Mouse (Mus musculus) intestine, embryonic 16.5 days (tissue): Measurements from ENCODE around the gene Scarb1. TPM values are rescaled to one million over a fixed set of nuclear protein-coding genes. Genes with fewer than 3 reads are reported as not detected.

Source experiments
- ATAC-seq: fragments of 200-750 bp; cut with Nextera tagmentation; 2 replicates; pipeline ENCODE4 v1.8.0; 2017; ENCODE audit warnings: moderate TSS enrichment, moderate library complexity
- H3K27ac ChIP-seq: fragments of 300-500 bp; sonication (generic); 2 replicates; pipeline ENCODE4 v1.5.1; 2014; ENCODE audit warnings: mild to moderate bottlenecking, low read length
- H3K27me3 ChIP-seq: fragments of 300-500 bp; sonication (generic); replicated peaks from 2 replicates; pipeline ENCODE4 v1.6.1; 2014; ENCODE audit warnings: low read length, control low read depth, mixed read lengths; ENCODE audit not compliant: control insufficient read depth, insufficient read depth
- H3K36me3 ChIP-seq: fragments of 300-500 bp; sonication (generic); 2 replicates; pipeline ENCODE4 v1.6.1; 2014; ENCODE audit warnings: low read length, control low read depth; ENCODE audit not compliant: control insufficient read depth, insufficient read depth
- H3K4me1 ChIP-seq: fragments of 300-500 bp; sonication (generic); 2 replicates; pipeline ENCODE4 v1.6.1; 2014; ENCODE audit warnings: low read length, control low read depth, mixed read lengths; ENCODE audit not compliant: control insufficient read depth, insufficient read depth
- H3K4me2 ChIP-seq: fragments of 300-500 bp; sonication (generic); 2 replicates; pipeline ENCODE4 v1.6.1; 2014; ENCODE audit warnings: low read depth, low read length, control low read depth
- H3K4me3 ChIP-seq: fragments of 300-500 bp; sonication (generic); 2 replicates; pipeline ENCODE4 v1.5.1; 2014; ENCODE audit warnings: mild to moderate bottlenecking, low read length
- H3K9ac ChIP-seq: fragments of 300-500 bp; sonication (generic); 2 replicates; pipeline ENCODE4 v1.6.1; 2014; ENCODE audit warnings: low read depth, low read length
- H3K9me3 ChIP-seq: fragments of 300-500 bp; sonication (generic); 2 replicates; pipeline ENCODE4 v1.6.1; 2016; ENCODE audit warnings: low read length, control low read depth; ENCODE audit not compliant: control insufficient read depth
- WGBS: fragments of 180-500 bp; shearing (Covaris S2); extraction: QIAGEN DNeasy Blood & Tissue Kit; methylation state at CpG from one replicate; pipeline ENCODE4 v1.1.7; 2014; 5-methylcytosine and 5-hydroxymethylcytosine counted together
- polyA plus RNA-seq: library from polyadenylated mRNA; unstranded; fragments of >200 nt; fragmentation: Nextera tagmentation; extraction: Ambion mirVana; gene quantifications from 2 replicates; pipeline ENCODE4 v1.2.1, GENCODE M21; 2015

The Scarb1 gene
- polyA plus RNA-seq, 1 experiment from 2014 or later, result 73.1 TPM

- no peak overlapping the region for H3K4me3 ChIP-seq
- H3K4me1 ChIP-seq, result peaks cover 11% of the 10 kb centered on the region; the same call in 1 of the 2 replicates
- peaks cover 8% of the 10 kb centered on the region for H3K36me3 ChIP-seq
- WGBS, result 70% methylated on average over 3 of the region's 3 CpGs
- H3K4me2 ChIP-seq, result no peak overlapping the region
- H3K27ac ChIP-seq, result no peak overlapping the region
- no peaks in the 10 kb centered on the region for H3K9me3 ChIP-seq
- no peak overlapping the region for H3K9ac ChIP-seq
- no peak for ATAC-seq
- no peaks in the 10 kb centered on the region for H3K27me3 ChIP-seq
These were observed 42.9 kb upstream of the Scarb1 start for GRCm38 (mm10) chr5:125383637-125384420.

DNA sequence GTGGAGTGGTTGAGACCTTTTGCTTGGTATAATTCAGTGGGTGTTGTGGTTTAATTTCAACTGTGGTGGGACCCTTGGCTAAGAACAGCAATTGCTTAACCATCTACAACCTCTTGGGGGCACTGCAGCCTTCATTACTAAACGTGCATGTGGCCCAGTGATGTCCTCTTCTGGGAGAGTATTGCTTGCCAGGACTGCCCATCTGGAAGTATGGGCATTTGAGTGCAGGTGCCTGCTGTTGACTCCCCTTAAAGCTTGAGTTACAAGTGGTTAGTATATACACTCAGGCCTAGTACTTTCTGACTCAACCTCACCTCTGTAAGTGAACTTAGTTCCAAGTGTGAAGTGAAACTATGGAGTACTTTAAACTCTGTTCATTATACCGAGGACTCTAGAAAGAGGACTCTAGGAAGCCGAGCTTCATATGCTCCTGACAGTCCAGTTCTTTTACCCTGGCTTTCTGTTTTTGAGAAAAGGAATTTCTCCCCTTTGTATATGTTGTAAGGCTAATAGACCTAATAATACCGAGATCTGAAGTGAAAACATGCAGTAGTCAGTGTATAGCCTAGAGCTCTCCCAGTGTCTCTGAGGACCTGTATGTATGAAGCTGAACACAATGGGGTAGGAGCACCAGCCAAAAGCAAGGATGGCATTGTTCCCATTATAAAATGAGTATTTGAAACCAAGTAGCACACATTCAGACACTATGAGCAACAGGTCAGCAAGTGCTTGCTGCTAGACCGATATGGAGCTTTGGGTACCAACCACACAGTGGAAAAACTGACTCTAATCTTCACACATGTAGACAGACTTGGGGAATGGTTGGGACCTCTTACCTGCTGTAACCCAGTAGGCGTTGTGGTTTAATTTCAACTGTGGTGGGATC lies 42.0 kb upstream of the Scarb1 start:
- H3K9me3 ChIP-seq, result no peaks in the 10 kb centered on the region
- no peak overlapping the region for H3K4me3 ChIP-seq
- H3K4me1 ChIP-seq, result peaks cover 8% of the 10 kb centered on the region; the same call in 1 of the 2 replicates
- peaks cover 8% of the 10 kb centered on the region for H3K36me3 ChIP-seq
- no peak overlapping the region for H3K27ac ChIP-seq
- no peak overlapping the region for H3K4me2 ChIP-seq
- peak; percentile 61 for ATAC-seq
- H3K9ac ChIP-seq, result no peak overlapping the region
- 47% methylated on average over 6 of the region's 6 CpGs for WGBS
- H3K27me3 ChIP-seq, result no peaks in the 10 kb centered on the region

- Histone ChIP-seq H3K9ac (no peak overlapping the region), H3K4me3 (no peak overlapping the region), H3K27me3 (no peaks in the 10 kb centered on the region), H3K27ac (no peak overlapping the region), H3K9me3 (no peaks in the 10 kb centered on the region), H3K36me3 (peaks cover 8% of the 10 kb centered on the region), H3K4me1 (peaks cover 8% of the 10 kb centered on the region; the same call in 1 of the 2 replicates), H3K4me2 (no peak overlapping the region)
- 67% methylated on average over 5 of the region's 5 CpGs for WGBS
- ATAC-seq, result peak; percentile 11; the same call in 1 of the 2 replicates
These were observed 41.2 kb upstream of the Scarb1 start for GRCm38 (mm10) chr5:125381954-125382672.

DNA sequence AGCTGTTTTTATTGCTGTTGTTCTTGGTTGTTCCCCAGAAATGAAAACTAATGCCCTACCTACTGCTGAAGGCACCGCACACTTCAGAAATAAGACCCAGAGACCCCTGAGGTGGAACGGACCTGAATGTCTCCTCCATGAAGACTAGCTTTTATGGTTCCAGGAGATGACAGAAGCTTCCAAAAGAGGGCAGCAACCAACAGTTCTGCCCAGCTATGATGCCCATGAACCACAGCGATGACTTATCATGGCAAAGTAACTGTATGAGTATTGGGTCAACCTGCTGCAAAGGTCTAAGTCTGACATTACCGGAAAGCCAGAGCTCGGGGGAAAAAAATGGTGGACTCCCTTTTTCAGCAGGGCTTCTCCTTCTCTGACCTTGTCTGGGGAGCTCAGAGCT lies 38.0 kb upstream of the Scarb1 start:
- Histone ChIP-seq H3K9me3 (no peaks in the 10 kb centered on the region), H3K9ac (no peak overlapping the region), H3K27ac (no peak overlapping the region), H3K4me1 (no peaks in the 10 kb centered on the region), H3K36me3 (no peaks in the 10 kb centered on the region), H3K4me2 (no peak overlapping the region), H3K4me3 (no peak overlapping the region), H3K27me3 (no peaks in the 10 kb centered on the region)
- WGBS, result 84% methylated on average over 5 of the region's 5 CpGs
- ATAC-seq, result no peak

GRCm38 (mm10) chr5:125377214-125377613 lies 36.3 kb upstream of the Scarb1 start:
- Histone ChIP-seq H3K4me2 (no peak overlapping the region), H3K9me3 (no peaks in the 10 kb centered on the region), H3K27ac (no peak overlapping the region), H3K27me3 (no peaks in the 10 kb centered on the region), H3K4me3 (no peak overlapping the region), H3K36me3 (no peaks in the 10 kb centered on the region), H3K9ac (no peak overlapping the region), H3K4me1 (no peaks in the 10 kb centered on the region)
- 68% methylated on average over 7 of the region's 7 CpGs for WGBS
- no peak for ATAC-seq

GRCm38 (mm10) chr5:125375871-125376270 lies 35.0 kb upstream of the Scarb1 start:
- no peak overlapping the region for H3K4me3 ChIP-seq
- no peaks in the 10 kb centered on the region for H3K36me3 ChIP-seq
- H3K4me2 ChIP-seq, result no peak overlapping the region
- ATAC-seq, result no peak
- WGBS, result 86% methylated on average over 2 of the region's 2 CpGs
- H3K9me3 ChIP-seq, result no peaks in the 10 kb centered on the region
- no peak overlapping the region for H3K27ac ChIP-seq
- no peak overlapping the region for H3K9ac ChIP-seq
- no peaks in the 10 kb centered on the region for H3K27me3 ChIP-seq
- H3K4me1 ChIP-seq, result no peaks in the 10 kb centered on the region

DNA sequence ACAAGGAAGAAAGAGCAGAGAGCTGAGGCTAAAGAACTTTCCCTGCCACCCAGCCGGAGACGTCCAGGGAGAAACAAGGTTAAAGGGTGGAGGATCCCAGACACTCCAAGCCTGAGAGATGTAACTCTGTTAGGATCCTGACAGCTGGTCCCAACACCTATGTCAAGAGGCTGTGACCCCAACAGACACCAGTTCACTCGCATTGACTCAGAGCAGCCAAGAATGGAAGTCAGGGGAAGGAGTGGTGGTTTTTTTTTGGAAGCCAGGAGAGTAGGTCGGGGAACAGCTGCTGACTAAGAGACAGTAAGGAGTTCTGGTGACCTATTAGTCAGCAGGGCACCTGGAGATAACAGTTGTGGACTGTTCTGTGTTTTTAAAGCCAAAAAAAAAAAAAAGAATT lies 31.1 kb upstream of the Scarb1 start:
- H3K27ac ChIP-seq, result no peak overlapping the region
- H3K27me3 ChIP-seq, result no peaks in the 10 kb centered on the region
- no peak overlapping the region for H3K4me3 ChIP-seq
- no peaks in the 10 kb centered on the region for H3K9me3 ChIP-seq
- whole genome bisulfite sequencing, result 74% methylated on average over 4 of the region's 4 CpGs
- H3K4me1 ChIP-seq, result no peaks in the 10 kb centered on the region
- ATAC-seq, result no peak
- H3K4me2 ChIP-seq, result no peak overlapping the region
- no peaks in the 10 kb centered on the region for H3K36me3 ChIP-seq
- H3K9ac ChIP-seq, result no peak overlapping the region

GRCm38 (mm10) chr5:125370950-125371693 lies 30.2 kb upstream of the Scarb1 start:
- WGBS, result 67% methylated on average over 7 of the region's 7 CpGs
- no peak overlapping the region for H3K27ac ChIP-seq

More at GRCm38 (mm10) chr5:125370950-125371693, 30.2 kb upstream of the Scarb1 start:
- H3K36me3 ChIP-seq, result no peaks in the 10 kb centered on the region
- no peaks in the 10 kb centered on the region for H3K4me1 ChIP-seq
- H3K27me3 ChIP-seq, result no peaks in the 10 kb centered on the region
- no peak overlapping the region for H3K4me2 ChIP-seq
- no peak overlapping the region for H3K9ac ChIP-seq
- no peak for ATAC-seq
- H3K9me3 ChIP-seq, result no peaks in the 10 kb centered on the region
- H3K4me3 ChIP-seq, result no peak overlapping the region
